In genomic region chr11:81966626-81967289, GRCm38 (mm10) we compare ENCODE assay signal across 8 mouse cellular contexts. TPM values are rescaled to one million over a fixed set of nuclear protein-coding genes. Genes with fewer than 3 reads are reported as not detected.
DNase-seq lines count a peak whose midpoint lies in the region; ATAC-seq and TF ChIP-seq lines count a peak whose summit lies in the region.

No protein-coding gene starts in this region.

- H3K36me3 ChIP-seq in hindbrain, postnatal 0 days (ENCODE audit: insufficient read depth, low read length) = no peaks in the 10 kb centered on the region
- H3K36me3 ChIP-seq in neural tube, embryonic 12.5 days = no peaks in the 10 kb centered on the region

- peak overlapping the region; percentile 39 for H3K9ac ChIP-seq in hindbrain, postnatal 0 days (replicated peaks; ENCODE audit: low read length)
- no peak overlapping the region for H3K9ac ChIP-seq in neural tube, embryonic 12.5 days

- peak overlapping the region; percentile 65 for H3K4me2 ChIP-seq in hindbrain, postnatal 0 days (ENCODE audit: low read depth, low read length)
- peak overlapping the region; percentile 24 for H3K4me2 ChIP-seq in neural tube, embryonic 12.5 days (replicated peaks)

- peak overlapping the region; percentile 61; the same call in 1 of the 2 replicates for H3K27ac ChIP-seq in hindbrain, postnatal 0 days
- no peak overlapping the region for H3K27ac ChIP-seq in neural tube, embryonic 12.5 days
- H3K27ac ChIP-seq in cerebellum, adult 2 months (ENCODE audit: insufficient read depth, low read length) = no peak overlapping the region

- peak; percentile 25 for DNase-seq in urinary bladder, postnatal 14 days (ENCODE audit: low spot score)
- DNase-seq in urinary bladder, postnatal 36 days (ENCODE audit: low spot score in 2 of 2) = no peak
- DNase-seq in embryo, embryonic 11 days = peak; percentile 76
- DNase-seq in hindbrain, postnatal 0 days (ENCODE audit: low spot score) = peak; percentile 68
- no peak for DNase-seq in cerebellum, adult 2 months
- no peak for DNase-seq in urinary bladder, postnatal 25 days (ENCODE audit: low spot score)

- TF ChIP-seq CTCF in hindbrain, postnatal 0 days (IDR thresholded peaks at IDR 0.05; ENCODE audit: low read depth) = no peak
- TF ChIP-seq CTCF in cerebellum, adult 2 months (IDR thresholded peaks at IDR 0.05; ENCODE audit: borderline replicate concordance, insufficient read depth, low read depth, low read length) = no peak

- H3K9me3 ChIP-seq in hindbrain, postnatal 0 days (ENCODE audit: low read length) = no peaks in the 10 kb centered on the region
- no peaks in the 10 kb centered on the region for H3K9me3 ChIP-seq in neural tube, embryonic 12.5 days

- no peaks in the 10 kb centered on the region for H3K27me3 ChIP-seq in hindbrain, postnatal 0 days (ENCODE audit: insufficient read depth, low read length)
- H3K27me3 ChIP-seq in neural tube, embryonic 12.5 days (replicated peaks) = peaks cover 41% of the 10 kb centered on the region
- H3K27me3 ChIP-seq in cerebellum, adult 2 months (ENCODE audit: control insufficient read depth, insufficient read depth, low read length) = no peaks in the 10 kb centered on the region; the same call in 1 of the 2 replicates

- TF ChIP-seq POLR2A in cerebellum, adult 2 months (IDR thresholded peaks at IDR 0.05; ENCODE audit: borderline replicate concordance, insufficient read depth, low read length) = no peak

- 6% methylated on average over 15 of the region's 15 CpGs for WGBS in hindbrain, postnatal 0 days
- WGBS in neural tube, embryonic 12.5 days = 12% methylated on average over 15 of the region's 15 CpGs
- WGBS in cerebellum, adult 2 months = 15% methylated on average over 15 of the region's 15 CpGs

- H3K4me1 ChIP-seq in hindbrain, postnatal 0 days (ENCODE audit: insufficient read depth, low read length) = peaks cover 22% of the 10 kb centered on the region
- peaks cover 29% of the 10 kb centered on the region for H3K4me1 ChIP-seq in neural tube, embryonic 12.5 days
- peaks cover 3% of the 10 kb centered on the region; the same call in 1 of the 2 replicates for H3K4me1 ChIP-seq in cerebellum, adult 2 months (ENCODE audit: control insufficient read depth, insufficient read depth, low read length)

- ATAC-seq in hindbrain, postnatal 0 days = peak; percentile 55; the same call in 1 of the 2 replicates
- ATAC-seq in neural tube, embryonic 12.5 days (ENCODE audit: low FRiP score, low read depth) = peak; percentile 25; the same call in 1 of the 2 replicates
- ATAC-seq in CD4-positive, CD25-positive, alpha-beta regulatory T cell, adult 4 months = no peak

- peak overlapping the region; percentile 31 for H3K4me3 ChIP-seq in hindbrain, postnatal 0 days (ENCODE audit: low read length)
- no peak overlapping the region for H3K4me3 ChIP-seq in neural tube, embryonic 12.5 days
- no peak overlapping the region for H3K4me3 ChIP-seq in cerebellum, adult 2 months (replicated peaks; ENCODE audit: insufficient read depth, low read depth, low read length)

RNA-seq across cellular contexts. Expression of gene Asic2, which starts 1.5 kb away (rescaled TPM):
- total RNA-seq in hindbrain, postnatal 0 days (2014; rRNA removed) = 55.2 and 57.3 TPM in 2 replicates
- polyA plus RNA-seq in hindbrain, postnatal 0 days (2015; fragmentation: Nextera tagmentation; extraction: Ambion mirVana) = 18.3 and 19.2 TPM in 2 replicates
- 6.6 and 8.4 TPM in 2 replicates for polyA plus RNA-seq in neural tube, embryonic 12.5 days (2016; fragmentation: Nextera tagmentation; extraction: Ambion mirVana)
- polyA plus RNA-seq in cerebellum, adult 2 months (2012; rRNA removed) = 39.7 and 43.2 TPM in 2 replicates
- not detected for polyA plus RNA-seq in CD4-positive, CD25-positive, alpha-beta regulatory T cell, adult 4 months (2017; shearing (Covaris generic))

Comparison
In these comparisons a context has a peak if more than half of its experiments do, and no peak if none do; other contexts are left out.
1. DNase-seq: peak in urinary bladder, postnatal 14 days (single experiment), embryo, embryonic 11 days (single experiment) and hindbrain, postnatal 0 days (single experiment); none in urinary bladder, postnatal 36 days (0 of 2), cerebellum, adult 2 months (0 of 2) and urinary bladder, postnatal 25 days (single experiment).